Mouse (Mus musculus) embryonic facial prominence, embryonic 14.5 days (tissue): ENCODE results near the gene Nudt22. TPM values are rescaled to one million over a fixed set of nuclear protein-coding genes. Genes with fewer than 3 reads are reported as not detected.

Source experiments
- ATAC-seq: fragments of 200-750 bp; cut with Nextera tagmentation; 2 replicates; pipeline ENCODE4 v1.8.0; 2017; ENCODE audit warnings: low read depth, moderate number of reproducible peaks, moderate TSS enrichment
- DNase-seq: peaks from one replicate; pipeline ENCODE4 v3.0.0-alpha.2; 2015; ENCODE audit warnings: low spot score
- H3K27ac ChIP-seq: fragments of 300-500 bp; sonication (generic); replicated peaks from 2 replicates; pipeline ENCODE4 v1.5.1; 2014; ENCODE audit warnings: low read depth, mild to moderate bottlenecking, low read length, moderate library complexity
- H3K27me3 ChIP-seq: fragments of 300-500 bp; sonication (generic); replicated peaks from 2 replicates; pipeline ENCODE4 v1.6.1; 2014; ENCODE audit warnings: low read length; ENCODE audit not compliant: control insufficient read depth, insufficient read depth
- H3K36me3 ChIP-seq: fragments of 300-500 bp; sonication (generic); 2 replicates; pipeline ENCODE4 v1.6.1; 2014; ENCODE audit warnings: low read length, mixed read lengths; ENCODE audit not compliant: control insufficient read depth, insufficient read depth
- H3K4me1 ChIP-seq: fragments of 300-500 bp; sonication (generic); 2 replicates; pipeline ENCODE4 v1.6.1; 2014; ENCODE audit warnings: antibody characterized with exemption, low read length; ENCODE audit not compliant: control insufficient read depth, insufficient read depth
- H3K4me2 ChIP-seq: fragments of 300-500 bp; sonication (generic); 2 replicates; pipeline ENCODE4 v1.6.1; 2014; ENCODE audit warnings: low read depth, mild to moderate bottlenecking, low read length, moderate library complexity, mixed read lengths
- H3K4me3 ChIP-seq: fragments of 300-500 bp; sonication (generic); 2 replicates; pipeline ENCODE4 v1.5.1; 2014; ENCODE audit warnings: low read depth, mild to moderate bottlenecking, low read length
- H3K9ac ChIP-seq: fragments of 300-500 bp; sonication (generic); 2 replicates; pipeline ENCODE4 v1.6.1; 2014; ENCODE audit warnings: low read depth, mild to moderate bottlenecking, low read length, moderate library complexity, mixed read lengths
- H3K9me3 ChIP-seq: fragments of 300-500 bp; sonication (generic); 2 replicates; pipeline ENCODE4 v1.6.1; 2016; ENCODE audit warnings: low read length; ENCODE audit not compliant: control insufficient read depth
- WGBS: fragments of 180-500 bp; shearing (Covaris S2); extraction: QIAGEN DNeasy Blood & Tissue Kit; methylation state at CpG from one replicate; pipeline ENCODE4 v1.1.7; 2014; 5-methylcytosine and 5-hydroxymethylcytosine counted together
- polyA plus RNA-seq: library from polyadenylated mRNA; unstranded; fragments of >200 nt; fragmentation: Nextera tagmentation; extraction: Ambion mirVana; gene quantifications from 2 replicates; pipeline ENCODE4 v1.2.1, GENCODE M21; 2014

Nudt22 gene
- polyA plus RNA-seq, 1 experiment from 2014 or later, result 22.9 TPM

DNA sequence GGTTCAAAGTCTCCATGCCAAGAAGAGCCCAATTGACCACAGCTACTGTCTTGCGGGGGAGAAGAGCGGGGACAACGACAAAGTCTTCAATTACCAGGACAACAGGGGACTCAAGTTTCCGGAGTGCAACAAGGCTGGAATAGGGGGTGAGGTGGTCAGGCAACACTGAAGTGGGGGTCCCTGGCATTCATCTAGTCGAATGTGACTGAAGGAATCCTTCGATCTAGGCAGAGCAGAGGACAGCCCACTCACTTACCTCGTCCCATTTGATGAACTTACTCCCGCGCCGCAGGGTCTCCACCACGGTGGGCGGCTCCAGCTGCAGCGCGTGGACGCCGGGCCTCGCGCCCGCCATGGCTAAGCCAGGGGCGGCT, 26.6 kb downstream of the Nudt22 start:
- no peaks in the 10 kb centered on the region for H3K27me3 ChIP-seq
- peak overlapping the region; percentile 55 for H3K4me2 ChIP-seq
- WGBS, result 3% methylated on average over 10 of the region's 20 CpGs
- peaks cover 23% of the 10 kb centered on the region for H3K36me3 ChIP-seq
- H3K27ac ChIP-seq, result no peak overlapping the region
- peak overlapping the region; percentile 63 for H3K4me3 ChIP-seq
- H3K4me1 ChIP-seq, result peaks cover 25% of the 10 kb centered on the region
- no peaks in the 10 kb centered on the region for H3K9me3 ChIP-seq
- ATAC-seq, result peak; percentile 39
- peak overlapping the region; percentile 73 for H3K9ac ChIP-seq
- DNase-seq, result no peak

DNA sequence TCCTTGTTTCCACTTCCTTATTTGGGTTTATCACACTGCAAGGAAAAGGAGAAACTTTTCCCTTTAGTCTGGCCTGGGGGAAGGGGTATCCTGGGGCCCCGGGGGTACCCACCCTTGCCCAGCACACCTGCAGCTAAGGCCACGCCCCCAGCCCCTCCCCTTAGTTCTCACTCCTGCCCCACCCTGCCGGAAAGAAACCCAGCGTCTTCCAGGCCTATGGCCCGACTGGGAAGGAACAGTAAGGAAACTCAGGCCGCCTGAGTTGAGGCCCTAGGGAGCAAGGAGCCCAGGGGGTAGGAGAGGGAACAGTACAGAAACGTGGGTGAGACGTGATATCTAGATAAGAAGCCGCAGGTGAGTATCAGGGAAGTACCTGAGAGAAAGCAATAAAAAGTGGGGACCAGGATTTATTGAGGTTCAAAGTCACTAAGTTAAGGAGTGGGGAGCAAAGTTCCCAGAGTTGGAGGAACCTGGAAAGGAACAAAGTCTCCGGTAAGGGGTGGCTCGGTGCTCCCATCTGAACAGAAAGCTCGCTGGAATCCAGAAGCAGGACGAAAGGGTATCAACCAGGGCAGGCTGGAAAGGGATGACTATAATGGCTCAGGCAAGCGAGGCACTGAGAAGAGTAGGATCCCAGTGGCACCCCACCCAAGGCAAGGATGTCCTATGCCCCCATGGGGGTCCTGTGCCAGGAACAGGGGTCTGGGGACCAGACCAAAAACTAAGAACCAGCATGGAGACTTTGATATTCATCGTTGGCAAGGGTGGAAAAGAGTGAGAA, 27.2 kb downstream of the Nudt22 start:
- H3K9me3 ChIP-seq, result no peaks in the 10 kb centered on the region
- H3K9ac ChIP-seq, result peak overlapping the region; percentile 73
- H3K27ac ChIP-seq, result no peak overlapping the region
- peaks cover 27% of the 10 kb centered on the region for H3K36me3 ChIP-seq
- peaks cover 21% of the 10 kb centered on the region for H3K4me1 ChIP-seq
- DNase-seq (no peak), ATAC-seq (no peak)
- H3K27me3 ChIP-seq, result no peaks in the 10 kb centered on the region
- H3K4me3 ChIP-seq, result peak overlapping the region; percentile 63
- H3K4me2 ChIP-seq, result peak overlapping the region; percentile 55
- WGBS, result 6% methylated on average over 15 of the region's 15 CpGs

DNA sequence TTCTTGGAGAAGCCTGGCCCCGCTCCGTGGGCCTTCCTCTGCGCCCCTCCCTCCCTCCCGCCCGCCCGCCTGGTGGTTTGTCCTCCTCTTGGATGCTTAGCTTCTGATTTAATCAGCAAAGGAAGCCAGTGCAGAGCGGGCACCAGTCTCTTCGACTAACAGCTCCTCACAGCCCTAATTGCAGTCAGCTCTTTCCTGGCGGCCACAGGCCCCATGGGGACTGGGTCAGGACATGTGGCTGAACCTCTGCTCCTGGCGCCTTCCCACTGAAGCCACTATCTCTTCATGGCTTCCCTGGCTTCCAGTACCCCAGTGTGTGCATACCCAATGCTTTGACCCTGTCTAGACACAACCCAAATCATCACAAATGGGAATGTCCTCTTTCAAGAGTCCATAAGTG, 39.5 kb downstream of the Nudt22 start:
- no peak overlapping the region for H3K4me2 ChIP-seq
- no peak overlapping the region for H3K4me3 ChIP-seq
- H3K27me3 ChIP-seq, result no peaks in the 10 kb centered on the region
- 73% methylated on average over 10 of the region's 10 CpGs for WGBS
- H3K4me1 ChIP-seq, result no peaks in the 10 kb centered on the region
- H3K36me3 ChIP-seq, result peaks cover 72% of the 10 kb centered on the region
- no peak overlapping the region for H3K27ac ChIP-seq
- ATAC-seq, result no peak
- DNase-seq, result no peak
- no peak overlapping the region for H3K9ac ChIP-seq
- no peaks in the 10 kb centered on the region for H3K9me3 ChIP-seq

DNA sequence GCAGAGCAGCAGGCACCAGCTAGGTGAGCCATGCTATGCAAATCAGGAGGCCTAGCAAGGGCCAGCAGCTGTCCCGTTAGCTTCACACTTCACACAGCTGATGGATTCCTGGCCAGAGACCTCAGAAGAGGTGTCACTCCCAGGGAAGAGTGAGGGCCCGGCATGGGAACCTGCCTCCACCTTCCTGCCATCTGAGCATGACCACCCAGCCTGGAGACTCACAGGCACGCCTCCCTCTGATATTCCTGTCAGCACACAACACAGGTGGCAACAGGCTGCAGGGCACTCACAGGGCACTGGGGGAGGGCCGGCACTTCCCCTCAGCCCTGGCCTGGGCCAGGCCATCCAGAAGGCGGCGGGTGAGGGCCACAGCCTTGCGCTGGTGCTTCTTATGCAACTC, 40.5 kb downstream of the Nudt22 start:
- 86% methylated on average over 7 of the region's 7 CpGs for WGBS
- no peaks in the 10 kb centered on the region for H3K4me1 ChIP-seq
- peaks cover 67% of the 10 kb centered on the region for H3K36me3 ChIP-seq
- DNase-seq, result no peak
- ATAC-seq, result no peak
- no peak overlapping the region for H3K4me2 ChIP-seq
- no peak overlapping the region for H3K4me3 ChIP-seq
- H3K9ac ChIP-seq, result no peak overlapping the region
- no peak overlapping the region for H3K27ac ChIP-seq
- no peaks in the 10 kb centered on the region for H3K9me3 ChIP-seq
- no peaks in the 10 kb centered on the region for H3K27me3 ChIP-seq

DNA sequence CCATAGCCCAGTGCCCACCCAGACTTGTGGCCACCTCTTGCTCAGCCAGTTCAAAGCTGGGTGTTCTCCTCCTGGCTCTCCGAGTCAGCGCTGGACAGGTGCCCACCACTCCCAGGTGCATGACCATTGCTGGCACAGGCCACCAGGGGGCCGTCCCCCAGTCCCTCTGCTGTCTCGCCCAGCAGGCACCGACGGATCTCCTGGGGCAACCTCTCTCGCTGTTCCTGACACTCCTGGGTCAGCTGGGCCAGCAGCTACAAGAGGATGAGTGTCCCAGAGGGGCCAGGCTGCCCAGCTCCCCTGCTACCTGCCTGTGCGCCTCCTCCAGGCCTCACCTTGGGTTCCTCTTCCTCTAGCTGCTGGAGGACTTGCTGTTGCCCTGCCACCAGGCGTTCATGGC, 41.9 kb downstream of the Nudt22 start:
- no peak overlapping the region for H3K4me3 ChIP-seq
- peaks cover 55% of the 10 kb centered on the region for H3K36me3 ChIP-seq
- WGBS, result 62% methylated on average over 9 of the region's 9 CpGs
- peaks cover 6% of the 10 kb centered on the region; the same call in 1 of the 2 replicates for H3K4me1 ChIP-seq
- no peaks in the 10 kb centered on the region for H3K27me3 ChIP-seq
- no peaks in the 10 kb centered on the region for H3K9me3 ChIP-seq
- ATAC-seq (no peak), DNase-seq (no peak)
- H3K9ac ChIP-seq, result 0 out of 2 replicates have a peak overlapping the region, but pooled peaks have one; percentile 28
- H3K27ac ChIP-seq, result no peak overlapping the region
- H3K4me2 ChIP-seq, result no peak overlapping the region

DNA sequence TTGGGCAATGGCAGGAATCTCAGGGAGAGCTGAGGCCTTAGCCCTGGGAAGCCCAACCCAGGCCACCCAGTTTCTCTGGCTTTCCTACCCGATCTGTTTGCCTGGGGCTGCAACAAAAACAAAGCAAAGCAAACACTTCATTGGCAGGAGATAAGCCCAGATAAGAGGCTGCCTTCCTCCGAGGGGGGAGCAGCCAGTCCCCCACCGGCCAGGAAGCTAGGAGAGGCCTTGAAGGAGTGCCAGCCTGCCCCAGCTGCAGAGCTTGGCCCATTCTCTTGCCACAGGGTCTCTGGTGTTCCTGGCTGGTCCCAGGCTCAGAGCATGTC, 43.2 kb downstream of the Nudt22 start:
- no peaks in the 10 kb centered on the region for H3K27me3 ChIP-seq
- peaks cover 41% of the 10 kb centered on the region for H3K36me3 ChIP-seq
- H3K4me3 ChIP-seq, result peak overlapping the region; percentile 63; the same call in 1 of the 2 replicates
- H3K27ac ChIP-seq, result peak overlapping the region; percentile 96
- no peak for ATAC-seq
- H3K9me3 ChIP-seq, result no peaks in the 10 kb centered on the region
- H3K4me2 ChIP-seq, result peak overlapping the region; percentile 85
- 21% methylated on average over 3 of the region's 3 CpGs for WGBS
- peaks cover 6% of the 10 kb centered on the region; the same call in 1 of the 2 replicates for H3K4me1 ChIP-seq
- peak overlapping the region; percentile 77 for H3K9ac ChIP-seq
- DNase-seq, result peak; percentile 31

DNA sequence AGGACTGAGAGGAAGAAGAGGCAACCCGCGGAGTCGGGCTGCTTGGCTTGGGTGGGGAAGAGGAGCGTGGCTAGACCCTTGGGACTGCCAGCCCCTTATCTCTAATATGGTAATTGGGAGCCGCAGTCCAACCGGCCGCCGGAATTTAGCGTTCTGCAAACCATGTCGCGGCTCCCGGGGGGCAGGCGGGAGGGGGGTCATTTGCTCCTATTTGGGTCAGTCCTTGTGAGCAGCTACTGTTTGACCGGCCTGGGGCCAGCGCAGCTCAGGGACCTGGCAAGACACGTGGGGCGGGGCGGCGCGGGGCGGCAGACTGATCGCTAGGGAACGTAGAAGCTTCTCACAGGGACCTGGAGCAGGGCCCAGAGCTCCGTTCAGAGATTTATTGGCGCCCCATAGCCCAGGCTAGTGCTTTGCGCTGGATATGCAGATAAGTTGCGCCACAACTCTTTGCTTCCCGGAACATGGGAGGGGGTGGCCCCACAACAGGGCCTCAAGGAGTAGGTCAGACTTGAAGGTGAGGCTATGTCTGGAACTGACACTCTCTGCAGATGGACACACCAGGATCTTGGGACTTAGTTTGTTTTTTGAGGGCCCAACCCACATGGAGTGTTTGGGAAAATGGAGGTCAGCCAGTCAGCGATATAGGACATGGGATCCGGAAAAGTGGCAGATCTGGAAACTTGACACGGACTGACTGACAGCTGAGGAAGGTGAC, 43.8 kb downstream of the Nudt22 start:
- DNase-seq (peak; percentile 48), ATAC-seq (peak; percentile 20)
- peak overlapping the region; percentile 77 for H3K9ac ChIP-seq
- peak overlapping the region; percentile 63 for H3K4me3 ChIP-seq
- peak overlapping the region; percentile 96 for H3K27ac ChIP-seq
- 2% methylated on average over 27 of the region's 31 CpGs for whole genome bisulfite sequencing
- H3K27me3 ChIP-seq, result no peaks in the 10 kb centered on the region
- H3K9me3 ChIP-seq, result no peaks in the 10 kb centered on the region
- H3K36me3 ChIP-seq, result peaks cover 36% of the 10 kb centered on the region
- H3K4me1 ChIP-seq, result peaks cover 6% of the 10 kb centered on the region; the same call in 1 of the 2 replicates
- H3K4me2 ChIP-seq, result peak overlapping the region; percentile 85

DNA sequence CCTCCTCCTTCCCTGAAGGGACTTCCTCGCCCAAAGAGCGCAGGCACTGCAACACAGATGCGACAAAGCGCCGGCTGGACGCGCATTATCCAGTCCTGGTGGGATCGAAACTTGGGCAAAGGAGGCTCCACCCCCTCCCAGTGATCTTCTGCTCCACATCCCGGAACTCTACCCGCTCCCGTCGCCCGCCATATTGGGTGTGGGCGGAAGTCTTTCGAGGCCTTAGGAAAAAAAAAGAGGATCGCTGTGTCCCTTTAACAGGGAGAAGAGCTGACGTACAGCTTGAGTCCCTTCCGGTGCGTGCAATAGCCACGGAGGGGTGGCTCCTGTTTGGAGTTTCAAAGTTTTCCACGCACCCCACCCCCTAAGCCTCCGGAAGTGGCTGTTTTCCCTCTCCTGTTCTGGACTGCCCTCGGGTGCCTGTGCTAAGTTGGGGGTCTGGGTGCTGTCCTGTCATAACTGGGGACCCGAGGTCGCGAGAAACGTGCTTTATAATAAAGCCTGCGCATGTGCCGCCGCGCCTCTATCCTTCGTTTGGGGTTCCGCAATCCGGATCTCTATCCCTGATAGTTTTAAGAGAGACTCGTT, 44.4 kb downstream of the Nudt22 start:
- Histone ChIP-seq H3K9ac (peak overlapping the region; percentile 77), H3K27me3 (no peaks in the 10 kb centered on the region), H3K4me2 (peak overlapping the region; percentile 85), H3K4me1 (peaks cover 6% of the 10 kb centered on the region; the same call in 1 of the 2 replicates), H3K9me3 (no peaks in the 10 kb centered on the region), H3K36me3 (peaks cover 30% of the 10 kb centered on the region), H3K4me3 (peak overlapping the region; percentile 63), H3K27ac (peak overlapping the region; percentile 96)
- ATAC-seq, result peak; percentile 86
- peak; percentile 97 for DNase-seq
- under 1% methylated on average over 34 of the region's 35 CpGs for WGBS
